Mouse (Mus musculus) A20 (cell line): ENCODE measurements around the gene Mageb4.
"Not testable (repeated sequence)": the region's sequence is repeated elsewhere in the genome, so short reads cannot be mapped to it uniquely, and the experiment has no call there.

Experiments
- DNase-seq: peaks from one replicate; pipeline ENCODE4 v3.0.0-alpha.2; 2011; ENCODE audit warnings: low read depth, low spot score

Gene Mageb4

GRCm38 (mm10) chrX:86304993-86305392 lies at the start of gene Mageb4:
Mageb4 (minus strand) TSS chrX:86305093.
- not testable (repeated sequence) for DNase-seq

- DNase-seq = not testable (repeated sequence)
Observed at GRCm38 (mm10) chrX:86284597-86284996, 20.3 kb downstream of the Mageb4 start.

GRCm38 (mm10) chrX:86245950-86246349 lies 58.9 kb downstream of the Mageb4 start:
- DNase-seq = not testable (repeated sequence)

DNA sequence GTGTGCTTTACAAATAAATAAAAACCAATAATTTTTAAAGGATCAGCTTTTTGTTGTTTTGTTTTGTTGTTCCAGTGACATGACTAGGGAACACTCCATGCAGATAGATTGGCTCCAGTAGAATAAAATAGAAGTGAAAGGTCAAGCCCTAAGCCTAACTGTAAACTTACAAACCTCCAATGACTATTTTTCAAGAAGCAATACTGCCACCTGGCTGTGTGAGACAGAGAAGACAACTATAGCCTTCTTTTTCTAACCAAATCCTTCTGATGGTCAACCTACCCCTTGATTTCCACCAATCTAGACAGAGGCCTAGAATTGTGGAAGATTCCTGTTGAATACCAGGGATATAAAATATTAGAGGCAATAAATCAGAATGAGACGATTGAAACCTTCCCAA lies 67.6 kb downstream of the Mageb4 start:
- no peak for DNase-seq
